Mouse (Mus musculus) heart, postnatal 0 days (tissue): Measurements from ENCODE around the gene Fam210b. TPM values are rescaled to one million over a fixed set of nuclear protein-coding genes. Genes with fewer than 3 reads are reported as not detected.

Experiments used
- ATAC-seq: fragments of 200-750 bp; cut with Nextera tagmentation; 2 replicates; pipeline ENCODE4 v1.8.0; 2017; ENCODE audit warnings: low read depth, moderate number of reproducible peaks, moderate library complexity; ENCODE audit not compliant: insufficient read depth
- DNase-seq: peaks from one replicate; pipeline ENCODE4 v3.0.0-alpha.2; 2016; ENCODE audit warnings: low spot score
- H3K27ac ChIP-seq: fragments of 300-500 bp; sonication (generic); 2 replicates; pipeline ENCODE4 v1.5.1; 2014; ENCODE audit warnings: low read depth, mild to moderate bottlenecking
- H3K27me3 ChIP-seq: fragments of 300-500 bp; sonication (generic); 2 replicates; pipeline ENCODE4 v1.6.1; 2014; ENCODE audit warnings: low read length, mixed read lengths; ENCODE audit not compliant: control insufficient read depth, insufficient read depth
- H3K36me3 ChIP-seq: fragments of 300-500 bp; sonication (generic); replicated peaks from 2 replicates; pipeline ENCODE4 v1.6.1; 2014; ENCODE audit warnings: low read length, mixed read lengths; ENCODE audit not compliant: control insufficient read depth, insufficient read depth
- H3K4me1 ChIP-seq: fragments of 300-500 bp; sonication (generic); 2 replicates; pipeline ENCODE4 v1.6.1; 2014; ENCODE audit warnings: antibody characterized with exemption; ENCODE audit not compliant: control insufficient read depth, insufficient read depth
- H3K4me2 ChIP-seq: fragments of 300-500 bp; sonication (generic); 2 replicates; pipeline ENCODE4 v1.6.1; 2014; ENCODE audit warnings: low read depth, mild to moderate bottlenecking, low read length, moderate library complexity
- H3K4me3 ChIP-seq: fragments of 300-500 bp; sonication (generic); 2 replicates; pipeline ENCODE4 v1.5.1; 2014; ENCODE audit warnings: low read depth, low read length
- H3K9ac ChIP-seq: fragments of 300-500 bp; sonication (generic); replicated peaks from 2 replicates; pipeline ENCODE4 v1.6.1; 2014; ENCODE audit warnings: low read depth, low read length, mixed read lengths
- H3K9me3 ChIP-seq: fragments of 300-500 bp; sonication (generic); replicated peaks from 2 replicates; pipeline ENCODE4 v1.6.1; 2016; ENCODE audit warnings: low read length; ENCODE audit not compliant: control insufficient read depth
- CTCF ChIP-seq: IDR thresholded peaks from 2 replicates; pipeline ENCODE4 v1.5.1; 2016; ENCODE audit warnings: antibody characterized with exemption, control low read depth, low read depth
- EP300 ChIP-seq: IDR thresholded peaks from 2 replicates; pipeline ENCODE4 v1.6.1; 2016; ENCODE audit warnings: antibody characterized with exemption, low read depth
- WGBS: fragments of 180-500 bp; shearing (Covaris S2); extraction: QIAGEN DNeasy Blood & Tissue Kit; methylation state at CpG from one replicate; pipeline ENCODE4 v1.1.7; 2014; 5-methylcytosine and 5-hydroxymethylcytosine counted together
- polyA plus RNA-seq: library from polyadenylated mRNA; unstranded; fragments of >200 nt; fragmentation: Nextera tagmentation; extraction: Ambion mirVana; gene quantifications from 2 replicates; pipeline ENCODE4 v1.2.1, GENCODE M21; 2015
- total RNA-seq: library from RNA; depleted of rRNA; stranded (reverse); fragments of >200 nt; gene quantifications from 2 replicates; pipeline ENCODE4 v1.2.3, GENCODE M21; 2014; ENCODE audit warnings: low replicate concordance

Fam210b gene
- total and polyA plus RNA-seq, 2 experiments from 2014 or later = 3.3 to 9.4 TPM

- Histone ChIP-seq H3K36me3 (peaks cover 47% of the 10 kb centered on the region), H3K9me3 (no peaks in the 10 kb centered on the region), H3K27ac (peak overlapping the region; percentile 87), H3K4me3 (peak overlapping the region; percentile 99), H3K4me2 (peak overlapping the region; percentile 98), H3K4me1 (peaks cover 14% of the 10 kb centered on the region), H3K27me3 (no peaks in the 10 kb centered on the region), H3K9ac (peak overlapping the region; percentile 98)
- no peak for TF ChIP-seq CTCF
- no peak for TF ChIP-seq EP300
- ATAC-seq = no peak
- WGBS = under 1% methylated on average over 11 of the region's 11 CpGs
- DNase-seq = no peak
These were observed 25.9 kb downstream of the Fam210b start for GRCm38 (mm10) chr2:172371258-172371657.

GRCm38 (mm10) chr2:172376551-172376950 lies 31.2 kb downstream of the Fam210b start:
- 74% methylated on average over 4 of the region's 4 CpGs for WGBS
- TF ChIP-seq CTCF (no peak), EP300 (no peak)
- peaks cover 88% of the 10 kb centered on the region for H3K36me3 ChIP-seq

DNA sequence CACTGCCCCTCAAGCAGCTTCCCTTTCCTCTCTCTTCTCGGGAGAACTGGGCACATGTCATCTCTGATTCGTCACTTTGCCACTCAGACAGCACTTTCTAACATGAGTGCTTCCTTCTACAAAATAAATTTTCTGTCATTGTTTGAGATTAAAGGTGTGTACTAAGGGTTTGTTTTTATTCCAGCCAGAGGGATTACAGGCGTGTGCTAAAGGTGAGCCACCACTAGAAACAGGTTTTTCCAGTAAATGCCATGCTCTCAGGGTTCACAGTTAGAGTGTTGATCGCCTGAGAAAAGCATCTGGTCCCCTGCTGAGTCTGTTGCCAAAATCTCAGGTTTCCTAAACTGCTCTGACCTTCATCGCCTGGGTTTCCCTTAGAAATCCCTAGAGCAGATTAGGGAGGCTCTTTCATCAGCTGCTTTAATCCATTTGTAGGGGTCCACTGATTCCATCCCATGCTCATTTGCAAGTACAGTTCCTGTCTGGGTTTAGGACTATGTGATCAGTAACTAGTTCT lies 31.7 kb downstream of the Fam210b start:
- H3K27me3 ChIP-seq = no peaks in the 10 kb centered on the region
- 65% methylated on average over 5 of the region's 5 CpGs for WGBS
- TF ChIP-seq CTCF (no peak), EP300 (no peak)
- DNase-seq (no peak), ATAC-seq (no peak)
- no peak overlapping the region for H3K4me3 ChIP-seq
- H3K9me3 ChIP-seq = no peaks in the 10 kb centered on the region
- H3K9ac ChIP-seq = no peak overlapping the region
- H3K27ac ChIP-seq = no peak overlapping the region
- 0 out of 2 replicates have a peak, but pooled peaks cover under 1% of the 10 kb centered on the region for H3K4me1 ChIP-seq
- H3K4me2 ChIP-seq = no peak overlapping the region
- peaks cover 93% of the 10 kb centered on the region for H3K36me3 ChIP-seq

More at GRCm38 (mm10) chr2:172376551-172376950, 31.2 kb downstream of the Fam210b start:
- Histone ChIP-seq H3K9ac (no peak overlapping the region), H3K27ac (no peak overlapping the region), H3K27me3 (no peaks in the 10 kb centered on the region), H3K9me3 (no peaks in the 10 kb centered on the region), H3K4me1 (peaks cover 6% of the 10 kb centered on the region), H3K4me3 (no peak overlapping the region), H3K4me2 (no peak overlapping the region)
- ATAC-seq (no peak), DNase-seq (no peak)

- H3K27me3 ChIP-seq = no peaks in the 10 kb centered on the region
- ATAC-seq (no peak), DNase-seq (peak; percentile 39)
- TF ChIP-seq CTCF (peak; percentile 70), EP300 (no peak)
- no peak overlapping the region for H3K4me3 ChIP-seq
- peaks cover 87% of the 10 kb centered on the region for H3K36me3 ChIP-seq
- H3K9ac ChIP-seq = no peak overlapping the region
- H3K4me1 ChIP-seq = no peaks in the 10 kb centered on the region
- no peaks in the 10 kb centered on the region for H3K9me3 ChIP-seq
- no peak overlapping the region for H3K27ac ChIP-seq
- no peak overlapping the region for H3K4me2 ChIP-seq
- 60% methylated on average over 7 of the region's 7 CpGs for WGBS
These were observed 33.0 kb downstream of the Fam210b start for GRCm38 (mm10) chr2:172378332-172378731.

GRCm38 (mm10) chr2:172380513-172380912 lies 35.1 kb downstream of the Fam210b start:
- 88% methylated on average over 17 of the region's 17 CpGs for WGBS
- Histone ChIP-seq H3K4me3 (no peak overlapping the region), H3K27ac (no peak overlapping the region), H3K9me3 (no peaks in the 10 kb centered on the region), H3K4me1 (no peaks in the 10 kb centered on the region), H3K27me3 (no peaks in the 10 kb centered on the region), H3K36me3 (peaks cover 67% of the 10 kb centered on the region), H3K9ac (no peak overlapping the region), H3K4me2 (no peak overlapping the region)
- ATAC-seq (no peak), DNase-seq (no peak)
- TF ChIP-seq EP300 = no peak
- TF ChIP-seq CTCF = no peak

- H3K27ac ChIP-seq = no peak overlapping the region; the same call in 1 of the 2 replicates
- H3K27me3 ChIP-seq = no peaks in the 10 kb centered on the region
- DNase-seq (no peak), ATAC-seq (no peak)
- H3K36me3 ChIP-seq = peaks cover 58% of the 10 kb centered on the region
- no peak overlapping the region for H3K4me3 ChIP-seq
- WGBS = 90% methylated on average over 11 of the region's 11 CpGs
- no peaks in the 10 kb centered on the region for H3K4me1 ChIP-seq
- no peak for TF ChIP-seq CTCF
- TF ChIP-seq EP300 = no peak
- no peaks in the 10 kb centered on the region for H3K9me3 ChIP-seq
- H3K4me2 ChIP-seq = no peak overlapping the region
- H3K9ac ChIP-seq = no peak overlapping the region
These were observed 36.0 kb downstream of the Fam210b start for GRCm38 (mm10) chr2:172381341-172381740.
